In the genomic region with DNA sequence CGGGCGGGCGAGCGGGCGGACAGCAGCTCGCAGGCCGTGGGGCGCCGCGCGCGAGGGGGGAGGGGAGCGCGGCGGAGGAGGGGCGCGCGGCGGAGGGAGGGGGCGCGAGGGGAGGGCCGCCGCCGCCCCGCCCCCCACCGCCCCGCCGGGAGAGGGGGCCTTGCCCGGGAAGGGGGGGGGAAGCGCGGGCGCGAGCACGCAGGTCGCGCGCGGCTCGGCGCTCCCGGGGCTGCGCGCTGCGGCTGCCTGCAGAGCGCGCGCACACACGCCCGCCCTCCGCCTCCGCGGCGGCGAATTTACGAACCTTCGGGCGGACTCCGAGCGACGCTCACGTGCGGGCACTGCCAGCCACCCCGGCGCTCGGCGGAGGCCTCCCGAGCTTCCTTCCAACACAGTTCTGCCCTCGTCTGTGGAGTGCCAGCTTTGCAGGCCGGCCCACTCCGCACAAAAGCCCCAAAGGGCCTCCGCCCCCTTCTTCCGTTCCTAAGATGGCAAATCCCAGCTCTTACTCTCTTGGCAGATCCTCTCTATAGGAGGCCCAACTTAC, we compare ENCODE assay signal across 8 mouse cellular contexts. TPM values are rescaled to one million over a fixed set of nuclear protein-coding genes. Genes with fewer than 3 reads are reported as not detected.
DNase-seq lines count a peak whose midpoint lies in the region; ATAC-seq lines count a peak whose summit lies in the region.

No protein-coding gene starts in this region.

- H3K36me3 ChIP-seq in hindbrain, embryonic 14.5 days (replicated peaks; ENCODE audit: control insufficient read depth, insufficient read depth) = peaks cover 44% of the 10 kb centered on the region

- WGBS in hindbrain, embryonic 14.5 days = under 1% methylated on average over 42 of the region's 72 CpGs

- peak overlapping the region; percentile 60 for H3K4me2 ChIP-seq in hindbrain, embryonic 14.5 days (replicated peaks)

- peak overlapping the region; percentile 92 for H3K9ac ChIP-seq in hindbrain, embryonic 14.5 days

- H3K27me3 ChIP-seq in hindbrain, embryonic 14.5 days (ENCODE audit: control insufficient read depth, insufficient read depth, low read length) = no peaks in the 10 kb centered on the region

- DNase-seq in R1 (ENCODE audit: low read depth, low spot score) = peak; percentile 89
- peak; percentile 77 to 80 for DNase-seq in cerebellum, postnatal 14 days
- DNase-seq in frontal cortex, postnatal 25 days (ENCODE audit: low spot score in 2 of 2) = peak; percentile 29 to 63
- peak; percentile 74 for DNase-seq in hindbrain, embryonic 14.5 days (ENCODE audit: low spot score)
- DNase-seq in left cerebral cortex, adult 11 months (ENCODE audit: low spot score) = peak; percentile 39
- DNase-seq in lung, postnatal 36 days = peak; percentile 67
- DNase-seq in retina, postnatal 1 day = peak; percentile 84
- peak; percentile 83 for DNase-seq in thymus, postnatal 4 days

- H3K9me3 ChIP-seq in hindbrain, embryonic 14.5 days (ENCODE audit: control insufficient read depth, low read length) = no peaks in the 10 kb centered on the region

- ATAC-seq in hindbrain, embryonic 14.5 days (ENCODE audit: low FRiP score) = peak; percentile 47

- peak overlapping the region; percentile 79 for H3K4me3 ChIP-seq in hindbrain, embryonic 14.5 days (replicated peaks; ENCODE audit: low read length)

- H3K27ac ChIP-seq in hindbrain, embryonic 14.5 days = peak overlapping the region; percentile 99

- peaks cover 39% of the 10 kb centered on the region for H3K4me1 ChIP-seq in hindbrain, embryonic 14.5 days (replicated peaks; ENCODE audit: control insufficient read depth, insufficient read depth, low read length)

RNA-seq across cellular contexts. Expression of gene Csad, which starts 0.6 kb away (rescaled TPM):
- 27.5 and 33.3 TPM in 2 replicates for polyA plus RNA-seq in hindbrain, embryonic 14.5 days (2014; fragmentation: Nextera tagmentation; extraction: Ambion mirVana)

RNA-seq across cellular contexts. Expression of gene Zfp740, which starts 0.9 kb away (rescaled TPM):
- polyA plus RNA-seq in hindbrain, embryonic 14.5 days (2014; fragmentation: Nextera tagmentation; extraction: Ambion mirVana) = 45.4 and 47.1 TPM in 2 replicates

RNA-seq across cellular contexts. Expression of gene Itgb7, which starts 27.8 kb away (rescaled TPM):
- polyA plus RNA-seq in hindbrain, embryonic 14.5 days (2014; fragmentation: Nextera tagmentation; extraction: Ambion mirVana) = 0.22 and 1.1 TPM in 2 replicates

RNA-seq across cellular contexts. Expression of gene Rarg, which starts 53.4 kb away (rescaled TPM):
- polyA plus RNA-seq in hindbrain, embryonic 14.5 days (2014; fragmentation: Nextera tagmentation; extraction: Ambion mirVana) = 6.2 and 6.7 TPM in 2 replicates

RNA-seq across cellular contexts. Expression of gene Soat2, which starts 53.6 kb away (rescaled TPM):
- 0.13 TPM in 1 of 2 replicates, not detected in the other for polyA plus RNA-seq in hindbrain, embryonic 14.5 days (2014; fragmentation: Nextera tagmentation; extraction: Ambion mirVana)

Comparison
In these comparisons a context has a peak if more than half of its experiments do, and no peak if none do; other contexts are left out.
1. Peak in every context shown above with its lines: DNase-seq, ATAC-seq, H3K4me3 ChIP-seq and H3K27ac ChIP-seq.
2. DNase-seq: peak in every context shown above with its lines; median percentile 89 in R1; 84 in retina, postnatal 1 day; 83 in thymus, postnatal 4 days; 78 in cerebellum, postnatal 14 days; 74 in hindbrain, embryonic 14.5 days; 67 in lung, postnatal 36 days; 46 in frontal cortex, postnatal 25 days; 39 in left cerebral cortex, adult 11 months.